Mouse (Mus musculus): Measurements from ENCODE around the gene Fkbpl. TPM values are rescaled to one million over a fixed set of nuclear protein-coding genes. Genes with fewer than 3 reads are reported as not detected.

Fkbpl gene
- total RNA-seq, 4 experiments from 2014 or later: 6.9 to 9.7 (median 8.6) TPM

GRCm38 (mm10) chr17:34648141-34648890 is 3.8 kb downstream of the Fkbpl start:
- DNase-seq (ENCODE audit: low spot score): no peak

- no peak for DNase-seq (ENCODE audit: low spot score)
These were observed 4.7 kb downstream of the Fkbpl start for GRCm38 (mm10) chr17:34649106-34649864.

GRCm38 (mm10) chr17:34650781-34651180 is 6.2 kb downstream of the Fkbpl start:
- no peak for DNase-seq (ENCODE audit: low spot score)

GRCm38 (mm10) chr17:34651507-34652221 is 7.1 kb downstream of the Fkbpl start:
- no peak for DNase-seq (ENCODE audit: low spot score)

- no peak for DNase-seq (ENCODE audit: low spot score)
These were observed 8.0 kb downstream of the Fkbpl start for GRCm38 (mm10) chr17:34652546-34652945.

GRCm38 (mm10) chr17:34652985-34653384 is 8.4 kb downstream of the Fkbpl start:
- DNase-seq (ENCODE audit: low spot score): no peak

- DNase-seq (ENCODE audit: low spot score): no peak
These were observed 9.3 kb downstream of the Fkbpl start for GRCm38 (mm10) chr17:34653746-34654285.

- no peak for DNase-seq (ENCODE audit: low spot score)
These were observed 9.8 kb downstream of the Fkbpl start for GRCm38 (mm10) chr17:34654392-34654791.

GRCm38 (mm10) chr17:34655160-34655559 is 10.6 kb downstream of the Fkbpl start:
- no peak for DNase-seq (ENCODE audit: low spot score)

- DNase-seq (ENCODE audit: low spot score): peak; percentile 96
These were observed 11.0 kb downstream of the Fkbpl start for GRCm38 (mm10) chr17:34655581-34655991.

- DNase-seq (ENCODE audit: low spot score): no peak
These were observed 12.1 kb downstream of the Fkbpl start for GRCm38 (mm10) chr17:34656666-34657065.

GRCm38 (mm10) chr17:34657271-34657670 is 12.7 kb downstream of the Fkbpl start:
- DNase-seq (ENCODE audit: low spot score): no peak

GRCm38 (mm10) chr17:34658145-34658544 is 13.6 kb downstream of the Fkbpl start:
- DNase-seq (ENCODE audit: low spot score): no peak

- DNase-seq (ENCODE audit: low spot score): no peak
These were observed 14.0 kb downstream of the Fkbpl start for GRCm38 (mm10) chr17:34658591-34658990.

GRCm38 (mm10) chr17:34659181-34659896 is 14.8 kb downstream of the Fkbpl start:
- no peak for DNase-seq (ENCODE audit: low spot score)

- DNase-seq (ENCODE audit: low spot score): no peak
These were observed 15.3 kb downstream of the Fkbpl start for GRCm38 (mm10) chr17:34659897-34660214.

GRCm38 (mm10) chr17:34660259-34660820 is 15.8 kb downstream of the Fkbpl start:
- no peak for DNase-seq (ENCODE audit: low spot score)

GRCm38 (mm10) chr17:34661121-34661591 is 16.6 kb downstream of the Fkbpl start:
- peak; percentile 84 for DNase-seq (ENCODE audit: low spot score)

- DNase-seq (ENCODE audit: low spot score): no peak
These were observed 17.9 kb downstream of the Fkbpl start for GRCm38 (mm10) chr17:34662468-34662867.

- no peak for DNase-seq (ENCODE audit: low spot score)
These were observed 18.4 kb downstream of the Fkbpl start for GRCm38 (mm10) chr17:34662978-34663377.

- DNase-seq (ENCODE audit: low spot score): no peak
These were observed 19.0 kb downstream of the Fkbpl start for GRCm38 (mm10) chr17:34663558-34663957.
